Mouse (Mus musculus): ENCODE data around the gene Tmem253. TPM values are rescaled to one million over a fixed set of nuclear protein-coding genes. Genes with fewer than 3 reads are reported as not detected.

Gene Tmem253
- total RNA-seq, 2 experiments from 2014 or later = 0.65 TPM; not detected in 1

DNA sequence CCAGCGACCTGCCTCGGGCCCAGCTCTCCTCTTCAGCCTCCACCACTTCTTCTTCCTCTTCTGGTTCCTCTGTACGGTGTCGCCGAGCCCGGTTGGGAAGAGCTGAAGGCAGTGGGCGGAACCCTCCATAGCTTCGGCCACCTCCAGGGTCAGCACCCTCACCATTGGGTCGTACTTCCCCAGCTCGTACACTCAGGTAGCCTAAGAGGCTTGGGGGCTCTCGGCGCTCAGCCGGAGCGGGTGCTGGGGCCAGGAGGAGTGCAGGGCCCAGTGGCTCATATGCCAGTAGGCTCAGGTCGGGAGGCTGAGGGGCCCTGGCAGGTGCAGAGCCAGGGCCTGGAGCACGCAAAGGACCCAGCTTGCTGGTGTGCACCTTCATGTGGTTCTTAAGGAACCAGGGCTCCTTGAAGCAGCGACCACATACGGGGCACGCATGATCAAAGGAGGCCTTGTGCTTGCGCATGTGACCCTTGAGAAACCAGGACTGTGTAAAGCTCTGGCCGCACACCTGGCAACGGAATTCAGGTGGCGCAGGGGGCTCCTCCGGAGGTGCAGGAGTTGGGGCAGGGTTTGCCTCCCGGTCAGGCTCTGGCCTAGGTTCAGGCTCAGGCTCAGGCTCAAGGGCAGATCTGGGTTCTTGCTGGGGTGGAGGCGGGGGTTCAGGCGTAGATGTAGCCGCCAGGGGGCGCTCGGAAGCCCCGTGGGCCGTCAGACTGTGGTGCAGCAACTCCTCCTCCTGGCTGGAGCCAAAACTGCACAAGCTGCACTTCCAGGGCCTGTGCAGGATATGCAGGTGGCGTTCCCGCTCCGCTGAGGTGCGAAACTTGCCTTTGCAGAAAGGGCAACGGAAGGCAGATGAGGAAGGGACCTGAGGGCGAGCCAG lies 6.9 kb upstream of the Tmem253 start:
- DNase-seq = peak; percentile 89 to 90

DNA sequence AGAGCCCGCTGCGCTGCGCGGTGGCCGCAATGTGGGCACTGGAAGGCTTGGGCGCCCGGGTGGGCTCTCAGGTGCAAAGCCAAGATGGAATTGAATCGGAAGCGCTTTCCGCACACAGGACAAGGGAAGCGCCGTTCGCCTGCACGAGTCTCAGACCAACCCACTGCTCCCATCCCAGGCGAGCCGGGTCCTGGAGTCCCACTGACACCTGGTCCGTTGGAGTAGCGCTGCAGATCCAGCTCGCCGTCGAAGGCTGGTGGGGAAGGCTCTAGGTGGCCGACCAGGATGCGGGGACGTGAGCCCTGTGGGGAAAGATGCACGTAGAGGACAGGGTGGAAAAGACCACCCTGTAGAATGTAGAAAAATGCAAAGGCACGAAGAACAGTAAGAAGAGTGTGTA lies 6.1 kb upstream of the Tmem253 start:
- no peak for DNase-seq

DNA sequence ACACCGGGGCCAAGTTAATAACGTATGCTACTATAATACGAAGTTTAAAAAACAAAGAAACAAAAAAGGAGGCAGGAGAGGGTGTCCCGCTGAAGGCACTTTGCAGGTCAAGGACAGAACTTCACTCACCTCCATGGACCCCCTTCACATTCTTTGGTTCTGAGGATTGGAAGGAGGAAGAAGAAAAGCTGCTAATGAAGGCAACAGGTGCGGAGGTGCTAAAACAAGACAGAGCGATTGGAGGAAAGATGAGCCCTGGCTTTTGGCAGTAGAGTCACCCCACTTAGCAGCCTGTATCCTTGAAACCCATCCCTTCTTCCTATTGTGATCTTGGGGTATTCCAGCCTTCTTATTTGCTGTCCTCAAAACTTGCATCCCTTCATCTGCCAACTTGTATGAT lies 5.6 kb upstream of the Tmem253 start:
- no peak for DNase-seq

DNA sequence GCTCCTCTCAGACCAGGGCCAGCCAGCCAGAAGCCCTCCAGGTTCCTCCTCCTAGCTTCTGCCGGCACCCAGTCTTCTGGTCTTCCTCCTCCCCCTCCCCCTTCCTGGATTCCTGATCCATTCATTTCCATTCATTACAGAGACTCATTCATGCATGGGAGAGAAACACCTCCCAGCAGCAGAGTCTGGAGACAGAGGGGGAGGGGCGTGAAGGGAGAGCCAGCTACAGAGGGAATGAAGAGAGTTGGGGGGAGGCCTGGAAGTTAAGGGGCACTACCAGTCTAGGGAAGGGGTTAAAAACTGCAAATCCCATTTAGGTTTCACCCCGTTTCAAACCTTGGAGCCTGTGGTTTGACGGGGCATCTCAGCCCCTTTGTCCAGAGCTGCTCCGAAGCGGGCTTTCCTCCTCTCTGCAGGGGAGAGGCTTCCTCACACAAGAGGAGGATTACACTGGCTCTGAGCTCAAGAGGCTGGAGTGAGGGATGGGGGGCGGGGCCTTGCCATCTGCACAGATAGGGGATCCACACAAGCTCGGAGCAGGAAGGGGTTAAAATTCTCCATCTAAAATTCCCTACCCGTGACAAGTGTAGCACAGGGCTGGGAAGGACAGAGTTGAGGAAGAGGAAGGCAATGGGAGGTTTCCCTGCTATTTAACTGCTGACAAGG lies 4.9 kb upstream of the Tmem253 start:
- no peak for DNase-seq

DNA sequence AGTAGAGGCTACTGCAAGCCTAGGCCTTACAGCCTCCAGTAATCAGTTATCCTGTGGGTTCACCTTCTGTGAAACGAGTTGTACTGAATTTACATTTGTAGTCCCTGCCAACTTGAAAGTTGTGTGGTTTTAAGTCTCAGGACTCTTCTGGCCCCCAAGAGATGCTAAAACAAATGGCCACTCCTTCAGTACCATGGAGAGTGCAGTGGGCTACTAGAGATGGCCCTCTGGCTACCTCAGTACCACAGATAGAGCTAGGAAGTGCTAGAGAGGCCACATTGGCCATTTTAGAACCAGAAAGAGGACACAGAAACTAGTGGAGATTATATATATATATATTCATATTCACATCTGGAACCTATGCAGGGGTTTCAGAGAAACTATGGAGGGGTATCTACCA lies 3.8 kb upstream of the Tmem253 start:
- DNase-seq = no peak

DNA sequence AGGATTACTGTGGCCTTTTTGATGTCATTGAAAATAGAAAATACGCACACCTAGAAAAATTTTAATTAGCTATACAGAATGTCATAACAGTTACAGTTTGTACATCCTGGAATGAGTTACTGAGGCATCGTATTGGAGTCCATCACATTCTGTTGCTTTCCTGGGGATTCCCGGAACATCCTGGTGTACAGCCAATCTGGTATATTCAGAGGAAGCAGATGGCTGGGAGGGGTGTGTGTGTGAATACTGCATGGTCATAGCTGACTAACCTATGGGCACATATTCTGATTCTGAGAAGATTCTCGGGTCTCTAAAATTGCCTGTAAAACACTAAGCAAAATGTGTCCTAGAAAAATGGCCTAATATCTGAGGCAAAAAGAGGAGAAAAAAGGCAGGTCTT lies 3.4 kb upstream of the Tmem253 start:
- DNase-seq = no peak

DNA sequence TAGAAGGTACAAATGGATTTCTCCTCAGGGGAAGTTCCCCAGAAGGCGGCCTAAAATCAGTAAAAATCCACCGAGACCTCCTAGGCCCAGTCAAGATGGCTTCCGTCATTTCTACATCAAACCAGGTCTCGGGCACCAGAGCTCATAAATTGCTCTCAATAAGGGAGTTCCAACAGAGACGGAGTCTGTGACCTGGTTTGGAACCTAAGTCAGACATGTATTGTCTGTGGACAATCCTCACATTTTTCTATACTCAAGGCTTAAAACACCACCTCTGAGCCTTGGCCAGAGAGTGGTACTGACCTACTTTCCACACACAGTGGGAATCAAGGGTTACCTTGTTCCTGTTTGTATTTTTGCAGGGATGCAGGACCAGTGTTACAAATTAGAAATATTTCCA lies 2.9 kb upstream of the Tmem253 start:
- DNase-seq = no peak

DNA sequence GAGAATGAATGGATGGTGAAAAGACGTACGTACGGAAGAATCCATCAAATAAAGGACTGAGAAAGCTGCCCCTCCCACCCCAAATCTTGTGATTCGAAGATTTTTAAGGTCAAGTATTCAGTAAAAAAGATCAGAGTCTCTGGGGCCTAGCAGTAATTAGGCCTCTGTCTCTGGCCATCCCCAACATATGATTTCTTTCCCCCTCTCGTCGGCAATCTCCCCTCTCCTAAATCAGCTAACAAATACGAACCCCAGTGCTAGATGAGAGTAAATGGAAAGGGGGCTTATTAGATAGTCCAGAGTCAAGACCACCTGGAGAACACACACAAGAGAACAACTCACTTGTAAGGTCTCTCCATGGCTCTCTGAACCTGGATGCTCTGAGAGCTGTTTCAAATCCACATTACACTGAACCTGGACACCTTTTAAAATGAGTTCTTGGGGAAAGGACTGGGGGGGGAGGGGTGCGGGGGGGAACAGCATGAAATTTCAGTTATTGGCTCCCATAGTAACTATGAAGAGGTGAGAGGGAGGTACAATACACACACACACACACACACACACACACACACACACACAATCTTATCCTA lies 2.3 kb upstream of the Tmem253 start:
- no peak for DNase-seq

DNA sequence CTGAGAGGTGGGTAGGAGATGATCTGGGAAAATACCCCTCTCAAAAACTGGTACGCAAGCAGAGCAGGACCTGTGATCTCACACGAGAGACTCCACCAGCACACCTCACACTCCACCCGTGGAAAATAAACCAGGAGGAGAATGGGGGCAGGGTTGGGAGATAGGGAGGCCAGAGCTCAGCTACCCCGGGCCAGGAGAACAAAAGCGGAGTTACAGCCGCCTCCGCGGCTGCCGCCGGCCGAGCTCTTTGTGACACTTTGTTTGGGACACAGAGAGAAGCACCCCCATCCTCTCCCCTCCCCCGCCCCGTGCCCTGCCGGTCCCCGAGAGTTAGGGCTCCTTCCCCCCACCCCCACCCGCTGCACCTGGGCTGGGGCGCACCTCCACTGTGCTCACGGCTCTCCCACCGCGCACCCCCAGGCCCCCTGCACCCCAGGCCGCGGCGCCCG lies 1.7 kb upstream of the Tmem253 start:
- no peak for DNase-seq

DNA sequence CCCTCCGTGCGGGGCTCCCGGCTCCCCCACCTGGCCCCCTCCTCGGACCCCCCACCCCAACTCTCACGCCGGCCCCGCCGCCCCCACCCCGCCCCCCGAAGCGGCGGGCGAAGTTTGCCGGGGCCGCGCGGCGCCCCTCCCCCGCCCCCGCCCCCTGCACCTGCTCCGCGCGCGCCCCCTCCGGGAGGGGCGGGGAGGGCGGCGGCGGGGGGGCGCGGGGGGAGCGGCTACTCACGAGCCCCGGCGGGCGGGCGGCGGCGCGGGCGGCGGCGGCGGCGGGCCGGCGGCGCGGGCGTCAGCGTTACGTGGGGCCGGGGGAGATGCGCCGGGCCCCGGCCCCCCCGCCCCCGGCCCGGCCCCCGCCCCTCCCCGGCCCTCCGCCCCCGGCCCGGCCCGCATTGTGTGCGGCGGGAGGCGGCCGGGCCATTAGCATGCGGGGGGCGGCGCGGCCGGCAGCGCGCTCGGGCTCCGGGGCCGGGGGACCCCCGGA lies 1.1 kb upstream of the Tmem253 start:
- DNase-seq = no peak

DNA sequence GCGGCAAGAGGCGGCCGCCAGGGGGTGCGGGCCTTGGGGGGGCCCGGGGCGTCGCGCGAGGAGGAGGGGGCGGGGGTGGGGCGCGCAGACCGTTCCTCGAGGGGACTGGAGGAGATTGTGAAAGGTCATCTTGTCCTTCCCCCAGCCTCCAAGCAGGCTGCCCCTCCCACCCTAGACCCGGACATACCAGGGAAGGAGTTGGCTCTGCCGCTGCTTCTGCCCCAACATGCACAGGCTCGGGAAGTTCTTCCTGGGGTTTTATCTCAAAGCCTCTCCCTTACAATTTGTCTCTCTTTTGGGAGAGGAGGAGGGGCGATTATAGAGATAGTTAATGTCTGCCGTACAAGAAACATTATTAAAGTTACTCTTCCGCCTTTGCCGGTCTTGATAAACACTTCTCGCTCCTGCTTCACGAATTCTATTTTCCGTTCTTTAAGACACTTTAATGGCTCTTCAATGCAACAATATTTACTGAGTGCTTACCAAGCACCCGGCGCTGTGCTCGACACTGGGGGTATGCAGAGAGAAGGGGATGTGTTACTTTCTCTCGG lies 622 bp upstream of the Tmem253 start:
- no peak for DNase-seq

DNA sequence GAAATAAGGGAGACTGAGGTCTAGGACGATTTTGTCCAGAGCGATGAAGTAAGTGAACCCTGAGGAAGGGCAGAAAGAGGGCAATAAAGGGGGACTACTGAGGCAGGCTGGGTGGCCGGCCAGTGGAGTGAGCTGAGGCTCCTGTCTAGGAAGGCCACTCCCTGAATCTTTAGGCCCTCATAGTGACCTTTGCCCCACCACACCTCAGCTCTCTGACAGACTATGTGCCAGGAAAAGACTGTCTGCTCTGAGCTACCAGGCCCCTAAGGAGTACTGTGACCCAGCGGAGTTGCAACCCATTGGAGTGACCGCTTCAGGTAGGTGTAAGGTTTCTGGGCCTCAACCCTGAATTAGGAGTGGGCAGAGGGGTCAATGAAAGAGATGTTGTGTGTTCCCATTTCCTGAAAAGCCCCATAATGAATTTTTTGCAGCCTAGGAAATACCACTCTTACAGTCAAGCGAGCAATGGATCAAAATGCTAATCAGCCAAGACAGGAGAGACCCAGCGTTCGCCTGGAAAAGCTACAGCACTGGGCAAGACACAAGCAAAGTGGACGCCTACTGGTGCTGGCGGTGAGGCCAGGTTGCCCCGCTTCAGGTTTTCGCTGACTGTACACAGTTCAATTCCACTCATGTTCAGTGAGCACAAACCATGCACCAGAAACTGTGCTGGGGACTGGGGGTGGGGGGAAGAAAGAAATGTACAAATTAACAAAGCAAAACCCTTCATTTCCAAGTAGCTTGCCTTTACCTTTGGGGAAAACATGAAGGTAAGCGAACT lies 1.4 kb downstream of the Tmem253 start:
- no peak for DNase-seq

DNA sequence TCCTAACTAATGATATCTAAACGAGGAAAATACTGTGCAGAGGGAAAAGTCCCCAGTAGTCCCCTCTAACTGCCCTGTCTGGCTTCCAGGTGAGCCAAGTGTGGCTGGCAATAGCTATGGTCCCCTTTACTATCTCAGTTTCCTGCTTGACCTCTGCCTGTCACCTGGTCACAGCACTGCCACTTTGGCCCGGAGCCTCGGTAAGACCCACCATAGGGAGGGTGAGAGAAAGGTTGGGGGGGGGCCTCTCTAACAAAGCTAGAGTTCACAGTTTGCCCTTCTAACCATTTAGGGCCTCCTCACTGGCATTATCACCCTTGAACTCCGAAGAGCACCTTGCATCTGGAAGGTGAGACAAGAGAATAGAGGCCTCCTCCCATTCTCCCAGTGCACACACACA lies 2.2 kb downstream of the Tmem253 start:
- no peak for DNase-seq

DNA sequence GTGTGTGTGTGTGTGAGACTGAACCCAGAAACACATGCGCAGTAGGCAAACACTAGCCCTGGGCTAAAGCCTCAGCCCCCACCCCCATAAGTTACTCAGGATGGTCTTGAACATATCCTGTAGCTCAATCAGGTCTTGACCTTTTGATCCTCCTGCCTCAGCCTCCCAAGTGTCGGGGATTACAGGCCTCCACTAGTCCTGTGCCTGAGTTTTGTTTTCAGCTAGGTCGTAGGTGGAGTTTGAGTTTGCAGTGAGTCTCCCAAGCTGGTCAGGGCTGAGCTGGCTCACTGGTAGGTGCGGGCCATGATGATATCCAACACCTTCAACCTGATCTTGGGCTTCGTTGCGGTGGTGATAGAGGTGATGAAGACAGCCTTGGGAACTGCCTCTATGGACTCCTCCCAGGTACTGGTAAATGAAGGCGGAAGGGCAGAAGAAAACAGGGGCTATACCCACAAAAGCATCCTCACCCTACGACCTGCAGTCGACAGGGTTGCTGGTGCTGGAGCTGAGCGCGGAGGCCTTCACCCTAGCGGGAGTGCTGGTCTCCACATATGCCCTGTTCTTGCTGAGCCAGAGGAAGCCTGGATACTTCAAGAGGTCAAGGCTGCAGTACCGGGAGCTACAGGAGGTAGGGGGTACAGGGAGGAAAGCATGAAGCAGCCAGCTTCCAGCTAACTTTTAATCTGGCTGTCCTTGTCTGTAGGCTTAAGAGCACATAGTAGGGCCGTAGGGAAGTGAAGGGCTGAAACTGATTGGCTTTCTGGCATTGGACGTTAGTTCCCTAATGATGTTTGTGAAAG lies 3.0 kb downstream of the Tmem253 start:
- DNase-seq = no peak

DNA sequence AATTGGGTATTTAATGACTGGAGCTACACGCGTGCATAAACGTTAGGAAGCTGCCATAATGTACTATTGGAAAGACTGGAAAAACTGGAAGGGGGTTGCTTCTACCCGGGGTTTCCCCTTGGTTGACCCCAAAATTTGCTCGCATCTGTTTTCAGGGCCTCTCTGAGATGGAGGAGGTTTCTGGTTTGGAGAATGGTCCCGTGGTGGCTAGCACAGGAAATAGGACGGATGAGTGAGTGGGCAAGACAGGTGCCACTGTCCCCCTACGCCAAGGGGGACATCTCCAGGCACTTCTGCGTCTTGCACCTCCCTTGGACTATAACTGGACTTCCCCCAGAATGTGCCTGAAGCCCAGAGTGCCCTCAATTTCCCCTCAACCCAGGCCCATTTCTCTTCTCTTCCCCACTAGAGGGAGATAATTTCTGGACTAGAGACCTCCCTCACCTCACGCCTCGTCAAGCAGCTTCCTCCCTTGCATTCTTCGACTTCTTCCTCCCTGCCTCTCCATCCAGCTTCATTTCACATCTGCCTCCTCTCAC lies 3.7 kb downstream of the Tmem253 start:
- no peak for DNase-seq

DNA sequence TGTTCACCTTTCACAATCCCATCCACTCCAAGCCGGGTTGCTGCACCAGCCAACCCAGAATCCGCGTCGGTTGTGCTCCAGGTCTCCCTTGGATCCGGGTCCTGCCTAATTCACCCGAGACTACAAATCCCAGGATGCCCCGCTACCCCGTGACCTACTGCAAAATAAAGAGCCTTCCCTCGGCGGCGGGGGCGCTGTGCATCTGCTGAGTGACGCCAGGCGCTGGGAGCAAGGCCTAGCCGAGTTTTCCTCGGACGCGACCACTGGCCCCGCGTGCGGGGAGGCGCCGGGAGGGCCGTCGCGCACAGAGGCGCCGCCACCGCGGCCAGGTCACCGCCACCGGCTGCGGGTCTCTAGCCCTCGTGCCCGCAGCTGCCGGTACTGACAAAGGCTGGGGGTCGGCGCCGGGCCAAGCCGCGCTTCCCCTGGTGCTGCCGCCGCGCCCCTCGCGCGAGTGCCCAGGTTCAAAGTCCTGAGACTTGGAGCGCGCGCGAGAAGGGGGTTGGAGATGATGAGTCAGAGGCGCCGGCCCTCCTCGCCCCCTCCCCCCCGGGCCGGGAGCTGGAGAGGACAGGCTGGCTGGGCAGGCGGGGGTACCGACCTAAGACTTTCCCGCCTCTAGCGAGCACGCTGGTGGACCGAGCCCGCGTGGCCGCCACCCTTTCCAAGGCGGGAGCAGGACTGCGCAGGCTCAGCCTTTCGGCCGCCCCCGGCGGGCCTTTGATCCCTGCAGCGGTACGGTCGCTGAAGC lies 4.3 kb downstream of the Tmem253 start:
- DNase-seq = peak; percentile 97

DNA sequence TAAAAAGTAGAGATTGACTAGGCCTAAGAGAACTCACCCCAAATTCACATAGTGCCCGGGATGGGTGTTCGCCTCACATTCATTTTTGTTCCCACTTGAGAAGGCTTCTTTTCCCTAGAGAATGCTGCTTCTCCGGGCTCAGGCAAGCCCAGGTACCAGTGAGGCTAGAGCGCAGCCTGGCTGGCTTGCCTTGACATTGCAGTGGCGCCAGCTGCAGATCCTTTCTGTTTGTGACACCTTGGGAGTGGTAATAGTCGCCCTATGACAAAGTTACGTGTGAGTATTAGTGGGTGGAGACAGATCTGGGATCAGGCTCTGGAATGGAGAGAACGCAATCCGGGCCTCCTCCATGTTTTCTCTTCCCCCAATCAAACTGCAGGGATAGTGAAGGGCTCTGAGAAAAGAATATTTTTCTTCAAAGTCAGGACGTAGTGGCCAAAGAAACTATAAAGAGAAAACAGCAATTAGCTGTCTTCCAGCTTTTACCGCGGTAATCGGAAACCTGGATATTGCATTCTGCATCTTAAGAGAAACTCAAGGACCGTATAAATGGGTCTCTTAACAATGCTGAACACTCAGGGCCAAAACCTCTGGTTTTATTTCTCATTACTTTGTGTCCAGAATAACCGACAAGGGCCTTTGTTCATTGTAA lies 5.2 kb downstream of the Tmem253 start, which contains the start of gene Zfp219:
Gene Zfp219 (minus strand): TSS at position 248 of the 652 bp plus-strand sequence.
- peak in 1 of 2 experiments; percentile 55 for DNase-seq

DNA sequence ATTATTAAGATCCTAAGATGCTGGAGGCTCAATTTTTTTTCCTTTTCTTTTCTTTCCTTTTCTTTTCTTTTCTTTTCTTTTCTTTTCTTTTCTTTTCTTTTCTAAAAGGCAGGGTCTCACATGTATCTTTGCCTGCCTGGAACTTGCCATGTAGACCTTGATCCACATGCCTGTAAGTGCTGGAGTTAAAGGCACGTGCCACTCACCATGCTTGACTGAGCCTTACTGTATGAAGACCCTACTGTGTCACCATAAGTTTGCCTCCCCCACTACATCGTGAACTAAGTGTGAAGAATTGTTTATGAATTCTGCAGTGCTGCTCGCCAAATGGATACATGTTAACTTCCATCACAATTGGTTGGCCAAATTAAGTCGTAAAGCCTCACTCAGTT lies 5.7 kb downstream of the Tmem253 start:
- DNase-seq = no peak

DNA sequence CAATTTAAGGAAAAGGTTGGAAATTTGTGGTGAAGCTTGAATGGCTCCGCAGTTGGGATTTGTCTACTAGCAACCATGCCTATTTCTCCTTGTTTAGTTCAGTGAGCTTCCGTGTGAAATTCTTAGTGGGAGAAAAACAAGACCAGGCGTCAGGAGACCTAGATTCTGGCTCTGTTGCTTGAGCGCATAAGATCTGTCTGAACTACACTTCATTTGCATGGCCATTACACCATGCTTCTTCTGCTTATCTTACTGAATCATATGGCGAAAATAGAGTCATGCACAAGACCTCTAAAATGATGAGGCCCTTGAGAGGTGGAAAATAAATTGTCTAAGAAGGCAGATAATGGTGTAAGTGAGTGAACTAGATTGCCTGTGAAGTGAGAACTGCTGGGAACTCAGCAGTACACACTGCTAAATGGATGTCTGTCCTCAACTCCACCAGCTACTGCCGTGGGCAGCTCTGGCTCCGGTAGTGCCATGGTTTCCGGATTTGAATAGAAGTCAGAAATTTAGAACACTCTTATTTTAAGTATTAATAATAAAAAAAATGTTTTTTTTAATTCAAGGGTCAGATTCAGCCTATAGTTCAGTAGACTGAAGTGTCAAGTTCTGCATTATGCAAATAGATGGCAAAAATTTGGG lies 6.2 kb downstream of the Tmem253 start:
- DNase-seq = no peak
